Mouse (Mus musculus): Measurements from ENCODE around the gene Tspan15.
A peak's percentile ranks its signal among the peaks of the same experiment; 100 is the strongest.

Gene Tspan15

DNA sequence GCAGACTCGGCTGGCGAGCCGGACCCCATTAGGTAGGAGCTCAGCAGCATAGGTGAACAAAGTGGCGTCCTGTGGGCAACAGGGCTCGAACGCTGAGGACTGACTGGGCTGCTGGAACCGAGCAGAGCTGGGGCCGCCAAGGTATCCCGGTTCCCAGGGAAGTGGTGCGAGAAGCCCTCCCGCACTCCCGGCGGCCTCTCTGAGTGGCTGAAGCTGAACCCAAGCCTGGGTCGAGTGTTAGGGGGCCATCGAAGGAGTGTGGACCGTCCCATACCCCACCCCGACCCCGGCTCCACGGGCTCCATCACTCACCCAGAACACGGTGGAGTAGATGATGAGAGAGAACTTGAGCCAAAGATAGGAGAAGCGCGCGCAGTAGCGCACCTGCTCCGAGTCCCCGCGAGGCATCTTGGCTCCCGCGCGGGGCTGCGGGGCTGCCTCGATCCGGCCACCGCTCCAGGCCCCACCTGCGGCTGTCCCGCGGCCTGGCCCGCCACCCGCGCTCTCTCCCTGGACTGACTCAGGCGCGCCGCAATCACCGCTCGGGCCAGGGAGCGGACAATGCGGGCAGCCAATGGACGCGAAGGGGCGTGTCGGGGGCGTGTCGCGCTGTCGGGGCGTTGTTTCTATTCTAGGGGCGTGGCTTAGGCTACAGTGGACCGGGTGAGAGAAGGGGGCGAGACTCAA, at the start of gene Tspan15:
Gene Tspan15 (minus strand): TSS at position 544 of the 687 bp plus-strand sequence.
- peak; percentile 95 for DNase-seq (ENCODE audit: low spot score)

DNA sequence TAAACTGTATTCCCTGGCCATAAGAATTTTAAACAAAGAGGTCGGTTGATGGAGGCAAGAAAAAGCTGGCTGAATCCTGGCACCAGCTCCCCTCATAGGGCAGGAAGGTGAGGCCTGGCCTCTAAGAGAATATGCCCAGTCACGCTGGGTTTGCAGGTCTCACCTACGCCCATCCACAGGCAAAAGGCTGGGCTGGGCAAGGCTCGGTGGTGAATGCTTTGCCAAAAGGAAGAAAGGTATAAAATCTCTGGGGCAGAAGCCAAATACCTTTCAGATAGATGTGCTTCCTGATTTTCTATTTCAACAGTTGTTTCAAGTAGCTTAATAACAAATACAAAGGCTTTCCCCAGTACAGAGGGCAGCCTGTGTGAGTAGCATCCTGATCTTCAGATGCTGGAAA, 48.6 kb upstream of the Tspan15 start:
- no peak for DNase-seq (ENCODE audit: low spot score)

DNA sequence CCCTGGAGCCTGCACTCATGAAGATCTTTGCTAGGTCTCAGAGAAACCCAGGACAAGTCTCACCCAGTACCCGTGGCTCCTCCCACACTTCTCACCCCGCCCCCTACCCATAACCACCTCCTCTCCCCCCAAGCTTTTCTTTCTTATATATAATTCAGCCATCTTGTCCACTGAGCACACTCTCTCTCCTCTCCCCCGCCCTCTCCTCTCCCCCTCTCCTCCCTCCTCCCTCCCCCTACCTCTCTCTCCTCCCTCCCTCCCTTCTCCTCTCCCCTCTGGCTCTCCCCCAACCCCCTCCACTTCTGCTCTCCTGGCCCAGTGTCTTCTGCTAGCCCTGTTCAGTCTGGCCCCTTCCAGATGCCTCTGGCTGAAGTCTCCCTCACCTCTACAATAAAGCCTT, 48.0 kb upstream of the Tspan15 start:
- DNase-seq (ENCODE audit: low spot score) = no peak

DNA sequence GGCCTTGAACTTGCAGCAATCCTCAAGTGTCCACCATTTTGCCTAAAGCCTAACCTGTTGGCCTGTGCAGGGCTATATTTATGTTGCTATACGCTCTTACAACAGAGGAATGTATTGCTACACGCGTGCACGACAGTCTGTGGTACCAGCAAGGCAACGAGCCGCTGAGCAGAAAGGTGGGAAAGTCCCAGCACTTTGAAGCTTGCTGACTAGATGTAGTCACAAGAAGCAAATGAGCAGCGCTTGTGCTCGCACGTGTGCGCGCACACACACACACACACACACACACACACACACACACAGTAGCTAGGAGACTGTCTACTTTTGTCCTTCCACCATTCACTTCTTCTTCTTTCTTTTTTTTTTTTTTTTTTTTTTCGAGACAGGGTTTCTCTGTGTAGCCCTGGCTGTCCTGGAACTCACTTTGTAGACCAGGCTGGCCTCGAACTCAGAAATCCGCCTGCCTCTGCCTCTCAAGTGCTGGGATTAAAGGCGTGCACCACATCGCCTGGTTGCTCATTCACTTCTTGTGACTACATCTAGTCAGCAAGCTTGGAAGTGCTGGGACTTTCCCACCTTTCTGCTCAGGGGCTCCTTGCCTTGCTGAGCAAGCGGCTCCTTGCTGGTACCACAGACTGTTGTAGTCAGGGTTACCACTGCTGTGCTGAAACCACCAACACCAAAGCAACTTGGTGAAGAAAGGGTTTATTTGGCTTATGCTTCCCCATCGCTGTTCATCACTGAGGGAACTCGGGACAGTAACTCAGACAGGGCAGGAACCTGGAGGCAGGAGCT, 46.6 kb upstream of the Tspan15 start:
- no peak for DNase-seq (ENCODE audit: low spot score)

DNA sequence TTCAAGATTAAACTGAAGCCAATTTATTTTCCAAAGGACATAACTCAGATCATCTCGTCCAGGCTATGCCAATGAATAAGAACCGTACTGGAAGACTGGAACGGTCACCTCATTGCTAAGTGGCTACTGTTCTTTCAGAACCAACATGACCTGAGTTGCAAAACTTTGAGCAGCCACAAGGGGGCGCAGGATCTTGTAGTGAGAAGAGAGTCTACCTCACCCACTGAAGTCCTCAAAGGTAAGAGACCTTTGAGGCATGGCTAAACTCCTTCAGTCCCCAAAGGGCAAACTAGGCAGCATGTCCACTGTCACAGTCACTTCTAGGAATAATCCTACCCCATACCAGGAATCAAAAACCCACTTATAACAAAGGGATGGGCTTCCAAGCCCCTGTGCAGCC, 44.2 kb upstream of the Tspan15 start:
- DNase-seq (ENCODE audit: low spot score) = peak; percentile 86

DNA sequence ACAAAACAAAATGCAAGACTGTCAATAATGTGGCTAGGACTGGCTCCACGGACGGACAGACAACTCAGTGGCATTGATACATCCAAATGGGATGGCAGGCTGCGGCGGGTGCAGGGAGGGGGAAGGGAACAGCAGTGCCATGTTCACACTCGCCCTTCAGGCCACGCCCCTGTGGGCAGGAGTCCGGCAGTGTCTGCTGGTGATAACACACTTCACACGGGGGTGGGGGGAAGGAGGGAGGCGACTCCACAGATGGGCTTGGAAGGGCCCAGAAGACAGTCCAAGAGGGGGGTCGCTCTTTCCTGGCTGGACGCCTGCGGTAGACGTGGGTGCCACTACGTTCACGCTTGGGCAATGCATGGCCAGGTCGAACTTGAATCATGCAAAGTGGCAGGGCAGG, 38.2 kb upstream of the Tspan15 start:
- no peak for DNase-seq (ENCODE audit: low spot score)

DNA sequence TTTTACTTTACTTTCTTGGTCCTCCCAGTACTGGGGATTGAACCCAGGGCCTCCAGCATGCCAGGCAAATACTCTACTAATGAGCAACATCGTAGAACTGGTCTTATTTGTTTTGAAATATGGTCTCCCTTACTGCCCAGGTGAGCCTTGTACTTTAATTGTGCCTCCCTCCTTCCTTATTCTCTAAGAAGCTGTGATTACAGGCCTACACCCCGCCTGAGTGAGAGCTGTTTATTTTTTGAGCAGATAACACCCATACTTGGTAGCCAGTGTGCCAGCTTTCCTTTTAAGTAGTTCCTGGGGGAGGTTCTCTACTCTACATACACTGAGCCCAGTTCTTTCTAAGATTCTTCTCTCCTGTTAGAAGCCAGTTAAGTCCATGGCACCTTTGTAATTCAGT, 33.2 kb upstream of the Tspan15 start:
- DNase-seq (ENCODE audit: low spot score) = no peak

DNA sequence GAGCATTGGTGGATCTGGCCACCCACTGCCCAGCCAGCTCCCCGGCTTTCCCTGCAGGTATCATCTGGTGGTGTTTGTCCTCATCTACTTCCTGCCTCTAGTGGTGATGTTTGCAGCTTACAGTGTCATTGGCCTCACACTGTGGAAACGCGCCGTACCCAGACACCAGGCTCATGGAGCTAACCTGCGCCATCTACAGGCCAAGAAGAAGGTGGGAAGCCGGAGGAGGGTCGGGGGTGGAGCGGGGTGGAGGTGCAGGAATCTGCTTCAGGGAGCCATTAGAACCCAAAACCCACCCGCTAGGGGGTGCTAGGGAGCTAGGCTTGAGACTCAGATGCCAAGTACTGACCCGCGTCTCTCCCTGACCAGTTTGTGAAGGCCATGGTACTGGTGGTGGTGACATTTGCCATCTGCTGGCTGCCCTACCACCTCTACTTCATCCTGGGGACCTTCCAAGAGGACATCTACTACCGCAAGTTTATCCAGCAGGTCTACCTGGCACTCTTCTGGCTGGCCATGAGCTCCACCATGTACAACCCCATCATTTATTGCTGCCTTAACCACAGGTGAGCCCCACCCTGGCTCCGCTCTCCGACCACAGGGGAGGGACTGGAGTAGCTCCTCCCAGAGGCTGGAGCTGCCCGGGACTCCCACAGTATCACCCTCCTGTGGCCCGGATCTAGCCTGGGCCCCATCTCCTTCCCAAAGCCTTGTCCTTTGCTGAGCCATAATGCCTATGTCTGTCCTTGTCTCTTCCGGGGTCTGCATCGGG, 30.2 kb upstream of the Tspan15 start:
- DNase-seq (ENCODE audit: low spot score) = peak; percentile 93

DNA sequence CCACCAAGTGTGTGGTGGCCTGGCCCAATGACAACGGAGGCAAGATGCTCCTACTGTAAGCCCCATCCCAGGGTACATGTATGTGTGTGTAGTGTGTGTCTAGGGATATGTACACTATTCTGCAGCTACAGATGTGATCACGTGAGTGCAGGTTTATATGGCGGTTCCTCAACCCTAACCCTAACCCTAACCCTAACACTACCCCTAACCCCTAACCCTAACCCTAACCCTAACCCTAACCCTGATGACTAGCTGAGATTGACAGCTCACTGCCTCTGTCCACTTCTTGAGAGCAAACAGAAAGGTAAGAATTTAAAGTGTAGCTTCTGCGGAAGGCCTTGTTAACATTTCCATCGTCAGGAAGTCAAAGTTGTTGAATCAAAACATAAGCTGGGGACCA, 27.2 kb upstream of the Tspan15 start:
- no peak for DNase-seq (ENCODE audit: low spot score)

DNA sequence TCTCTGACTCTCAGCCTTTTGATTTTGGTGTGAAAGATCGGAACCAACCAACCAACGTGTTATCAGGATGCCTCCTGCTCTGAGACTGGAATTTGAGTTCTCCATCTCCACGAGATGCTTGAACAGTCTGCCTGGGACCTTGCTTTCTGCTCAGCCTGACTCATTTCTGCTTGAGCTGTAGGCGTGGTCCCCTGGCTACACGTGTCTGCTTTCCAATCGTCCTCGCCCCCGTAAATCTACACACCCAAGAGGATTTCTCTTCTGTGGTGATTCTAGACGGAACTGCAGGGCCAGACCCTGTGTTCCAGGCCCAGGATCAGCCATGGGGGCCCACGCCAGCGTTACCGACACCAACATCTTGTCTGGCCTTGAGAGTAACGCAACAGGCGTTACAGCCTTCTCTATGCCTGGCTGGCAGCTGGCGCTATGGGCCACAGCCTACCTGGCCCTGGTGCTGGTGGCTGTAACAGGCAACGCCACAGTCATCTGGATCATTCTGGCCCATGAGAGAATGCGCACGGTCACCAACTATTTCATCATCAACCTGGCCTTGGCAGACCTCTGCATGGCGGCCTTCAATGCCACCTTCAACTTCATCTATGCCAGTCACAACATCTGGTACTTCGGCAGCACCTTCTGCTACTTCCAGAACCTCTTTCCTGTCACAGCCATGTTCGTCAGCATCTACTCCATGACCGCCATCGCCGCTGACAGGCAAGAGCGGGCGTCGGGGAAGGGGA, 21.6 kb upstream of the Tspan15 start:
- DNase-seq (ENCODE audit: low spot score) = no peak

DNA sequence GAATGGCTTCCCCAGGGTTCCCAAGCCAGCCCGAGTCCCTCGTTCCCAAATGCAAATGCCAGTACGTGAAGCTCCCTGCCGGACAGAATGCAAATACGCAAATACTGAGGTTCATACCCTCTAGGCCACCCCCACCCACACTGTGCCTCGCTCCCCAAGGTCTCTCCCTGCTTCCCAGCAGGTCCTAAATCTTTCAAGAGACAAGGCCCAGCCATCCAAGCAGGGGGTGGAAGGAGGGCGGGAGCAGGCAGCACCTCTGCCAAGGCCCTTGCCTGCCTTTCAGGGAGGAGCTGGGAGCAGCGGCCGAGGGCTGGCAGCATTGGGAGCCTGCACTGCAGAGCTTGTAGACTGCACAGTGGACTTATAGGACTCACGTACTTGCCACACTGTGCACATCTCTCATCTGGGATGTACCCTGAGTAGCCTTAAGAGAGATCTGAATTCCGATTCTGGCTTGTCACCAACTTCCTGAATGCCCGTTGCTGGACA, 21.0 kb upstream of the Tspan15 start, which contains the start of gene Tacr2:
Gene Tacr2 (plus strand): TSS at position 439 of the 489 bp plus-strand sequence.
- DNase-seq (ENCODE audit: low spot score) = no peak

DNA sequence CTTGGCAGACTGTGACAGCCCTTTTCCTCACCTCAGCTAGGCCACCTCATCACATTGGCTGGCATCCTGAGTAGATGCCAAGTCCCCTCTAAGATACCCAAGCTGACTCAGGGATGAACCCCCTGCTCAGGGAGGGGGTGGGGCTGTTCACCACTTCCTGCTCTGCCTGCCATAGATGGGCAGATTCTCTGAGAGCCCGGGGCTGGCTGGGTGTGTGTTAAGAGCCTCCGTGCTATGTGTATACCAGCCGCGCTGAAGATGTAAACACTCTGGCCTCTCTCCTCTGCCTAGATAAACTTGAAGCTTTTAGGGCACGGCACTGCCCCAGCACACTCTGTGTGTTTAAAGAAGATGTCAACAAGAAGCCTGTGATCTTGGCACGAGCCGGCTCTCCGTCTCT, 16.8 kb upstream of the Tspan15 start:
- DNase-seq (ENCODE audit: low spot score) = no peak

DNA sequence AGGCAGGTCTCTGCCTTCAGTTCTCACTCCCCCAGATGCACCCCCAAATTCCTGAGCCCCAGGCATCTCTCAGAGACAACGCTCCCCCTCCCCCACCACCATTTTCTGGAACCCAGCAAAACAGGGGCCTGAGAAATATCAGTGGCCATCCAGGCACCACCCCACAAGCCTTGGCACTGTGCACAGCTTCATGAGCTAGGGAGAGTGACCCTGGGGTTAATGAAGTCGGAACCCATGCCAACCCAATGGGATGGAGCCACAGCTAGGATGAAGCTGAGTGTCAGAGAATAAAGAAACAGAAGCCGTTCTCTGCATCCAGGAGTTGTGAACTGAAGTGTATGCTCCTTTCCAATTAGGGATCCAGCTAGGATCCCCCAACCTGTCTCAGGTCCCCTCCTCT, 16.1 kb upstream of the Tspan15 start:
- no peak for DNase-seq (ENCODE audit: low spot score)

DNA sequence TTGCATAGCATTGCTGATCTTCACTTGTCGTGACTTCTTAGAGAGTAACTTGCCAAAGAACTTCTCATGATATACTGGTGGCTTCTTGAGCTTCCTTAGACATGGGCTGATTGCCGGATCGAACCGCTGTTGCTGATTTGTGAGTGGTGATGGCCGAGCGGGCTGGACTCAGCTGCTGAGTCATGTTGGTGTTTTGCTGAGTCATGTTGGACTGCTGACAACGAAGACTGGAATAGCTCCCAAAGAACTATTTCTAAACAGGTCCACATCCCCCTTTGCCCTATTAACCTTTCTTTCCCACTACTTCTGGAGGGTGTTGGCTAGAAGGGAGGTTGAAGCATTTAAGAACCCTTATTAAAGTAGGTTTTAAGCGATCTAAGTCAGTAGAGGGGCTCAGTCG, 13.0 kb upstream of the Tspan15 start:
- no peak for DNase-seq (ENCODE audit: low spot score)

DNA sequence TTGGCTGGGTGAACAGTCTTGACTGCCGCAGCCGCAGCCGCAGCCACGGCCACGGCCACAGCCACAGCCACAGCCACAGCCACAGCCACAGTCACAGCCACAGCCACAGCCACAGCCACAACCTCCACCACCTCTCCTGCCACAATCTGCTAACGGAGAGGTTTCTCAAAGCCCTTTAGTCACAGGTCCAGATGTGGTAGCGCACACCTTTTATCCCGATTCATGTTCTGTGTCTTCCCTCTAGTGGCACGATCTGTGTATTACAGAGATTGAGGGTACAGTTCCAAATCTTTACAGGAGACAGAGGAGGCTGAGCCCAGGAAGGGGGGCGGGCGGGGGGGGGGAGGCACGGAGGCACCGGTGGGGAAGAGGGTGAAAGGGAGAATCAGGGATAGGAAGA, 11.8 kb upstream of the Tspan15 start:
- DNase-seq (ENCODE audit: low spot score) = peak; percentile 57

DNA sequence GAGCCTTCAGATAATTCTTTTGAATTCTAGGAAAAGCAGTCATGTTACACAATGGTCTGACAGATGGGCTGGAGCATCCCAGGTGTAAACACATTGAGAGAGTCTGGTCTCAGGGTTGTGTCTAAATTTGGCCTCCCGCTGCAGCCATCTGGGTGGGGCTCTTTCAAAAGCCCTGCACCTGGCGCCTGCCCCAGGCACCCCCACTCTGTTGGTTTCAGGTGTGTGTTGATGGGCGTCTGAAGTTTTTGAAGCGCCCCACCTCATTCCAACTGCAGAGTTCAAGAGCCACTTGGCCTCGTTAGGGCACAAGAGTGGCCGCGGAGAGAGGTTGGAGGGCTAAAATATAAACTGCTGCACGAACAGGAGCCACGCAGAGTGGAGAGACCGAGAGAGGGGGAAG, 11.3 kb upstream of the Tspan15 start:
- no peak for DNase-seq (ENCODE audit: low spot score)

DNA sequence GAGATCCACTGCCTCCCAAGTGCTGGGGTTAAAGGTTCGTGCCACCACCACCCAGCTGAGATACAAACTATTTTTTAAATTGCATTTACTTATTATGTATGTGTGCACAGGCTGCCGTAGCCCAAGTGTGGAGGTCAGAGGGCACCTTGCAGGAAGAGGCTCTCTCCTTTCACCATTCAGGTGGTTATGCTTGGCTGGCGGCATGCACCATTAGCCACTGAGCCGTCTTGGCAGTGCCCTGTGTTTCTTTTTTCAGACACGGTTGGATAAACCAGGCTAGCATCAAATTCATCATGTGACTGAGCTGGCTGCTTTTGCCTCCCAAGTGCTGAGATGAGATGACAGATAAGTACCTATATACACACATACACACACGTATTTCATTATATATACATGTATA, 8.2 kb upstream of the Tspan15 start:
- DNase-seq (ENCODE audit: low spot score) = no peak

DNA sequence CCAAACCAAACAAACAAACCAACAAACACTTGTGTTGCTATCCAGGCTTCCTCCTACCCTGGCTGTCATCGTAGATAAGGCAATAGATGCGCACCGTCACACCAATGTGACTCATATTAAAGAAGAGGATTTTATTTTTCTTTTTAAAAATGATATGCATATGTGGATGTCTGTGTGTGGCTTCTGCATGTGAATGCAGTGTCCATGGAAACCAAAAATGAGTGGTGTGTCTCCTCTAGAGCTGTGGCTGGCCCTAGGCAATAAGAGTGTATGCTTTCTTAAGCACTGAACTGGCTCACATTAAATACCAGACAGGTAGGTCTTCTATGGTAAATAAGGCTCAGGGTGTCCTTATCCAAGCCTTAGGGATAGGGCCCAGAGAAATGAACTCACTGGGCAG, 7.6 kb upstream of the Tspan15 start:
- DNase-seq (ENCODE audit: low spot score) = no peak

DNA sequence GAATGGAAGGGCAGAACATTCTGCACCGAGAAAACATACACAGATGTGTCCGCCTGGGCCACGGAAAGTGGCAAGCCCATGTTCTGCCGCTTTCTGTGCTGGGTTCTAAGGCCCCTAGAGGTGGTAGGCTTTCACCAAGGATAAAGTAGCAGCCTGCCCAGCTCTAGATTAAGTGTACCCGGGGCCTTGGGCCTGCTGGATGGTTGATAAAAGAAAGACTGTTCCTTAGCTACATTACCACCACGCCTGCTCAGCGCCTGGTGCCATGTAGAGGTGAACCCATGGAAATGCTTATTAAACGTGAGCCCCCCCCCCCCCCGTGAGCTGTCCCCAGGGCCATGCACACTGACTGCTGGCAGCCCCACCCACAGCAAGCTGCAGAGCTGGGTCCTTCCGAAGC, 6.2 kb upstream of the Tspan15 start:
- no peak for DNase-seq (ENCODE audit: low spot score)

DNA sequence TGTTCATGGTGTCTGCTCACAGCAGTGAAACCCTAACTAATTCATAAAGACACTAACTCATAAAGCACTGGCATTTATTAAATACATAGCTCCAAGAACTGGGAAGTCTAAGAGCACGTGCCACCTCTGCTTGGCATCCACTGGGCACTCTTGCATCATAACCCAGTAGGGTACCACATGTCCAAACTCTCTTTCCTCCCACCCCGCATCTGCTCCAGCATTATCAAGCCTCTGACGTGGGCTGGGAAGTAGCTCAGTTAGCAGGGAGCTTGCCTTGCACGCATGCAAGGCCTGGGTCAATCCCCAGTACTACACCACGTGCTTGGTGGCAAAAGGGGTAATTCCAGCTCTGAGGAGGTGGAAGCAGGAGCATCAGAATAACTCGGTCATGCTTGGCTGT, 5.1 kb upstream of the Tspan15 start:
- no peak for DNase-seq (ENCODE audit: low spot score)

DNA sequence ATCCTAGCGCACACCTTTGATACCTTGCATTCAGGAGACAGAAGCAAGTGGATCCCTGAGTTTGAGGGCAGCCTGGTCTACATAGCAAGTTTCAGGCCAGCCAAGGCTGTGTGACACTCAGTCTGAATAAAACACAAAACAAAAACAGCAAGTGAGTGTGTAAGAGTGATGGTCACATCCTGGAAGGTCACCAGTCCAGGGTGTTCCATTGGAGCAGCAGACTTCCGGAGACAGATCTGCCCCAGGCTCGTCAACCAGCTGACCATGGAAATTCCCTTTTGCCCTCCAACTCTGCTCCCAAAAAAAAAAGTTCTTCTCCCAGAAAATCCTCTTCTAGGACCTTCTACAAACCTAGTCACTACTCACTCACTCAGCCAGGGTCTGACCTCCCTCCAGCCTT, 760 bp upstream of the Tspan15 start:
- no peak for DNase-seq (ENCODE audit: low spot score)

DNA sequence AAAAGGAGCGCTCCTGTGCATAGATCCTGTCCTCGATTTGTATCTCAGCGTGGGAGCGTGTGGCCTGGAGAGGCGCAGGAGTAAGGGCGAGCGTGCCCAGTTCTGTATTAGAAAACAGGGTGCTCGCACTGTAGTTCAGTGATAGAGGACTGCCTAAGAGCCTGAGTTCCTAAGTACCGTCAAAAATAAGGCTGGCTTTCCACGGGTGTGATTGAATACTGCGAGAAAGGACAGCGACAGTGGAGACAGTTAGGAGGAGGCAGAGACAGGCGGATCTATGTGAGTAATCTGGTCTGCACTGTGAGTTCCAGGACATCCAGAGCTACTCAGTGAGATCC, 313 bp upstream of the Tspan15 start:
- DNase-seq (ENCODE audit: low spot score) = no peak

All from MN1 (cell line).